Mouse (Mus musculus): ENCODE data around the gene Slc25a13.

- no peak for TF ChIP-seq CTCF (IDR thresholded peaks at IDR 0.05; ENCODE audit: extremely low read depth, insufficient read depth, low read length)
- TF ChIP-seq POLR2A (IDR thresholded peaks at IDR 0.05; ENCODE audit: extremely low read depth, insufficient read depth, low read length): no peak
Measured at GRCm38 (mm10) chr6:6216507-6217285, at the start of gene Slc25a13.
